Mouse (Mus musculus) layer of hippocampus, adult 2 months (tissue): ENCODE measurements around the gene Fut1. TPM values are rescaled to one million over a fixed set of nuclear protein-coding genes. Genes with fewer than 3 reads are reported as not detected.

Experiments used
- DNase-seq, 2 experiments: peaks; one replicate each; pipeline ENCODE4 v3.0.0; 2022; ENCODE audit warnings: low spot score in 2 of 2
- H3K27ac ChIP-seq: fragments of 200-600 bp; 2 replicates; pipeline ENCODE4 v1.8.1; 2022
- H3K4me3 ChIP-seq: fragments of 200-600 bp; 2 replicates; pipeline ENCODE4 v1.8.1; 2022; ENCODE audit warnings: mild to moderate bottlenecking
- CTCF ChIP-seq: fragments of 200-600 bp; conservative IDR thresholded peaks from 2 replicates; pipeline ENCODE4 v1.8.1; 2022; ENCODE audit warnings: antibody characterized with exemption, mild to moderate bottlenecking, moderate library complexity
- total RNA-seq, 2 experiments: library from RNA; stranded (reverse); gene quantifications; 2 replicates each; pipeline ENCODE4 v1.2.3; 2021

Fut1 gene
- total RNA-seq, 2 experiments from 2014 or later: not detected

GRCm38 (mm10) chr7:45635711-45636688, 18.9 kb downstream of the Fut1 start:
- Histone ChIP-seq H3K27ac (0 out of 2 replicates have a peak overlapping the region, but pooled peaks have one; percentile 18), H3K4me3 (no peak overlapping the region)
- TF ChIP-seq CTCF: no peak
- no peak for DNase-seq

DNA sequence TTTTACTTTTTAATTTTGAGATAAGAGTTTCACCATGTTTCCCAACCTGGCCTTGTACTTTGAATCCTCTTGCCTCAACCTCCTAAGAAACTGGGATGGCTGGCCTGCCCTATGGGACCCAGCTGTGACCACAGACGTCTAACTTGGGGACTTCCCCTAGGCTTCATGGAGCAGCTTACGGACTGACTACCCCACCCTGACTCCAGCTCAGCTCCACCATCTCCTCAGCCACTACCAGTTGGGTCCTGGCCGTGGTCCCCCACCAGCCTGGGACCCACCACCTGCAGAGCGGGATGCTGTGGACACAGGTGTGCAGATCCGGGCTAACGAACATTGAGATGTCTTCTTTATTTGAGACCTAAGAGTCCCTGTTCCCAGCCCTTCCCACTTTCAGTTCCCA, 20.6 kb downstream of the Fut1 start:
- TF ChIP-seq CTCF: no peak
- H3K4me3 ChIP-seq: peak overlapping the region; percentile 45; the same call in 1 of the 2 replicates
- no peak for DNase-seq
- H3K27ac ChIP-seq: no peak overlapping the region

- peak overlapping the region; percentile 45 for H3K4me3 ChIP-seq
- peak; percentile 94 to 98 for DNase-seq
- peak overlapping the region; percentile 63 for H3K27ac ChIP-seq
Observed at GRCm38 (mm10) chr7:45638623-45639401, 21.7 kb downstream of the Fut1 start.

GRCm38 (mm10) chr7:45639561-45640027, 22.5 kb downstream of the Fut1 start, which contains the start of gene Mamstr:
Gene Mamstr (plus strand): TSS chr7:45639977.
- no peak for DNase-seq
- Histone ChIP-seq H3K27ac (peak within 1 kb of the TSS; percentile 14; the same call in 1 of the 2 replicates), H3K4me3 (no peak within 1 kb of the TSS)
- TF ChIP-seq CTCF: no peak

More at GRCm38 (mm10) chr7:45638623-45639401, 21.7 kb downstream of the Fut1 start:
- TF ChIP-seq CTCF: 0 out of 2 replicates have a peak, but pooled peaks have one; percentile 19

DNA sequence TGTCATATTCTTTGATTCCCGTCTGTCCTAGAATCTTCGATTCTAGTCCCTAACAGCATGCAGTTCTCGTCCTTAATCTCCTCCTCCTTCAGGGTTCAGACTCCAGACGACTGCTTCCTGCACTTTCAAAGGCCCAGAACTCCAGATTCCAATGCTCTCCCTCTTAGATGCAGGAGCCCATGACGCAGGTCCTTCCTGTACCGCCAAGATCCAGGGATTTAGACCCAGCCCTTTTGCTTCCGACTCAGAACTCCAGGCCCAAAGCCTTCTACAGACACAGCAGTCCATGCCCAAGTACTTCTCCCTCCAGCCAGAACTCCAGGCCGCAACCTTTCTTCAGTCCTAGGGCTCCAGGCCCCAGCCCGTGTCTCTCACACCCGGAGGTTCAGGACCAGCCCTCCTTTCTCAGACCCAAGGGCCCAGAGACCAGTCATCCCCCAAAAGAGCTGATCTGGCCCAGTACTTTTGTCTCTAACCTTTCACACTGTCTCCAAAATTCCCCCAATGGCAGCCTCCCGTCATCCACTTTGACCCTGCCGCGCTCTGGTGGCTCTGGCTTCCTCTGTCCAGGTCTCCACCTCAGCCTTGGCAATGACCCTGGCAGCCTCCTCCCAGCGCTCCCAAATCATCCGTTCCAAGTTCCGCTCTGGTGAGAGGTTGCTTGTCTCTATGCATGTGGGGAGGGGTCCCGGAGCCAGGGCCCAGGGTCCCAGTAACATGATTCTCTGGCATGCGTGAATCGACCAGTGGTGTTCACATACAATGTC, 23.3 kb downstream of the Fut1 start:
- no peak for DNase-seq
- no peak for TF ChIP-seq CTCF
- Histone ChIP-seq H3K27ac (peak overlapping the region; percentile 14; the same call in 1 of the 2 replicates), H3K4me3 (no peak overlapping the region)

DNA sequence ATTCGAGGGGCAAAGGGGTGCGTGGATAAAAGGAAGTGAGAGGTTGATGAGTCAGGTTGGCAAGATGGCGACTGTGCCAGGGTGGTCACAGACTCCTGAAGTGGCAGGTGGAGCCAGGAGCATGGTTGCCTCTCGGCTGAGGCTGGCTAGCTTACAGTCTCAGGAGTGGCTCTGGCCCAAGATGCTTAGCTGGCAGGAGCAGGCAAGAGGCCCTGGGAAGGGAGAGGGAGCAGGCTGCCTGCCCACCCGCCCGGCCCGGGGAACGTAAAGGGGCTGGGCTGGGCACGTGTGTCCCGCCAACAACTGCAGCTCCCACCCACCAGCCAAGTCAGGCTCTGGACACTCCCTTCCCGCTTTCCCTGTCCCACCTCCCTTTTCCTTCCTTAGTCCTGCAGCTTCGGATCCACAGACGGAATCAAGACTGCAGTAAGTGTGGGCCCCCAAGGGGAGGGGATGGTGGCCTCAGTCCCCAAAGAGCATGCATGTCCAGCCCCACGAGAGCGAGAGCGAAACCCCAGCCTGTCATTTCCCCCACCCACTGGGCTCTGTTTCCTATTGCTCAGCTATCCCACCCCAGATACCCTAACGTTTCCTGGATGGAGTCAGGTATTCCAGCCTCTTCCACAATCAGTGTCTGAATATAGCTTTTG, 24.4 kb downstream of the Fut1 start:
- TF ChIP-seq CTCF: no peak
- Histone ChIP-seq H3K27ac (0 out of 2 replicates have a peak overlapping the region, but pooled peaks have one; percentile 7), H3K4me3 (no peak overlapping the region)
- DNase-seq: no peak

DNA sequence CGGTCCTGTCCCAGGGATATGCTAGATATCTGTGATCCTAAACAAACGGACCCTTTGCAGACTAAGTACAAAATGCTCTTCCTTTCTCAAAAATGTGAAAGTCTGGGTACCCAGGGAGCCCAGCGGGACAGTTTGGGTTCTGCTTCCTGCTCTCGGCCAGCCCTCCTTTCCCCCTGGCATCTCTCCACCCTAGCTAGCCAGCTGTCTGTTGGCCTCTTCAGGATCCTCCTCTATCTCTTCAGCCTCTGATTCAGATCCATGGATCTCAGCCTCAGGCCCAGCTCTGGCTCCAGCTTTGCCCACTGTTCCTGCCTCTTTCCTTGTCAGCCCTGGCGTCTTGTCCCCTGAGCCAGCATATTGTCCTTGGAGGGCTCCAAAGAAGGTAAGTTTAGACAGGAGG, 25.0 kb downstream of the Fut1 start:
- Histone ChIP-seq H3K4me3 (no peak overlapping the region), H3K27ac (0 out of 2 replicates have a peak overlapping the region, but pooled peaks have one; percentile 7)
- TF ChIP-seq CTCF: no peak
- DNase-seq: no peak

DNA sequence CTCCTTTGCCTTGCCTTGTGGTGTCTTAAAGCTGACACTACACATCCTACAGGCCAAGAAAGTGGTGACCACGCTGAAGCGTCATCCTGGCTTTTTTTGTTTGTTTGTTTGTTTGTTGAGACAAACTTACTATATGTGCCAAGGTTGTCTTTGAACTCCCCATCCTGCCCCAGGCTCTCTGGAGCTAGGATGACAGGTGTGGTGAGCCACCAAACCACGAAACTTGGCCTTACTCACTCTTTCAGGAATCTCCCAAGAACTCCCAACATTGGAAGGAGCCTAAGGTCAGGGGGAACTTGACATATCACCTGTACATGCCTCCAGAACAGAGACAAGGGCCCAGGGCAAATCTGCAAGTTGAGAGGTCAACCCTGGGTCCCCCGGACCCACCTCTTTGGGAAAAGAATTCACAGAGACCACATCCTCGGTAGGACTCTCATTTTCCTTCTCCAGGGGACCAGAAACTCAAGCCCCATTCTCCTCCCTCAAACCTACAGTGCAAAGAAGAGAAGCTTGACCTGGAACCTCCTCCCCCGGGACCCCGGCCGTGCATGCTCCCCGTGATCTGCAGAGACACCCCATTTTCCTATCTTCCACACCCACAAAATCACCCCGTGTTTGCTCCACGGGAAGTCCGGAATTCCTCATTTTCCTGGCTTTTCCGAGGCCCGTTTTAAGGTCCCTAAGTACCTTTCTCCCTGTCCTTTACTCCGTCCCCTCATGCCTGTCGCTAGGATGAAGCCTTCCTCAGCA, 25.6 kb downstream of the Fut1 start:
- H3K4me3 ChIP-seq: peak overlapping the region; percentile 59
- no peak for TF ChIP-seq CTCF
- DNase-seq: no peak
- peak overlapping the region; percentile 85 for H3K27ac ChIP-seq

GRCm38 (mm10) chr7:45643441-45644178, 26.5 kb downstream of the Fut1 start:
- peak overlapping the region; percentile 85 for H3K27ac ChIP-seq

DNA sequence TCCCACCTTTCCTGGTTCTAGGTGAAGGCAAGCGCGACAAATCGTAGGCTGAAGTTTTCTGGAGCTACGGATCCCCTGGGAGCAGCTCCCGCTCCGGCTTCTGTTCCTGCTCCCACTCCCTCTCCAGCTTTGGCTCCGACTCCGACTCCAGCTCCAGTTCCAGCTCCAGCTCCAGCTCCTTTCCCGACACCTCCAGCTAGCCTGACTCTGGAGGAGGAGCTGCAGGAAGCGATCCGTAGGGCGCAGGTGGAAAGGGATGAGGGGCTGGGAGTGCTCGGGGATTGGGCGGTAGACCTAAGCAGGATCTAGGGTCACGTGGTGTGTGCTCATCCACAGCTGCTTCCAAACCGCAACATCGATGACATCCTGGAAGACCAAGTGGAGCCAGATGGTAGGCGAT, 27.1 kb downstream of the Fut1 start:
- no peak for TF ChIP-seq CTCF
- peak overlapping the region; percentile 63 for H3K27ac ChIP-seq
- DNase-seq: peak; percentile 67 to 76
- H3K4me3 ChIP-seq: peak overlapping the region; percentile 51

More at GRCm38 (mm10) chr7:45643441-45644178, 26.5 kb downstream of the Fut1 start:
- no peak for TF ChIP-seq CTCF
- DNase-seq: peak; percentile 86 to 94
- H3K4me3 ChIP-seq: peak overlapping the region; percentile 59
